Mouse (Mus musculus) bone marrow macrophage, adult 2 months (primary cell): ENCODE measurements around the gene Sytl2. TPM values are rescaled to one million over a fixed set of nuclear protein-coding genes. Genes with fewer than 3 reads are reported as not detected.

Experiments
- H3K27ac ChIP-seq: 2 replicates; pipeline ENCODE4 v1.5.1; 2012; ENCODE audit warnings: low read depth, low read length; ENCODE audit not compliant: insufficient read depth
- H3K4me1 ChIP-seq: 2 replicates; pipeline ENCODE4 v1.6.1; 2012; ENCODE audit warnings: low read length; ENCODE audit not compliant: control insufficient read depth, insufficient read depth
- H3K4me3 ChIP-seq: 2 replicates; pipeline ENCODE4 v1.5.1; 2012; ENCODE audit warnings: mild to moderate bottlenecking, low read length, moderate library complexity; ENCODE audit not compliant: insufficient read depth
- CTCF ChIP-seq: IDR thresholded peaks from 2 replicates; pipeline ENCODE4 v1.5.1; 2012; ENCODE audit warnings: low read depth, mild to moderate bottlenecking, low read length, moderate library complexity
- POLR2A ChIP-seq: IDR thresholded peaks from 2 replicates; pipeline ENCODE4 v1.6.1; 2012; ENCODE audit warnings: mild to moderate bottlenecking, low read depth, low read length, borderline replicate concordance
- polyA plus RNA-seq: library from polyadenylated mRNA; stranded (reverse); fragments of >200 nt; gene quantifications from 2 replicates; pipeline ENCODE4 v1.2.4, GENCODE M21; 2012; ENCODE audit not compliant: missing spikeins, insufficient read depth, insufficient read length

Gene Sytl2
- polyA plus RNA-seq, 1 experiment, result 0.47 TPM

- H3K4me3 ChIP-seq, result no peak overlapping the region
- no peak for TF ChIP-seq CTCF
- TF ChIP-seq POLR2A, result no peak
- no peaks in the 10 kb centered on the region for H3K4me1 ChIP-seq
- H3K27ac ChIP-seq, result no peak overlapping the region
Measured at GRCm38 (mm10) chr7:90306079-90306478, 4.0 kb downstream of the Sytl2 start.

DNA sequence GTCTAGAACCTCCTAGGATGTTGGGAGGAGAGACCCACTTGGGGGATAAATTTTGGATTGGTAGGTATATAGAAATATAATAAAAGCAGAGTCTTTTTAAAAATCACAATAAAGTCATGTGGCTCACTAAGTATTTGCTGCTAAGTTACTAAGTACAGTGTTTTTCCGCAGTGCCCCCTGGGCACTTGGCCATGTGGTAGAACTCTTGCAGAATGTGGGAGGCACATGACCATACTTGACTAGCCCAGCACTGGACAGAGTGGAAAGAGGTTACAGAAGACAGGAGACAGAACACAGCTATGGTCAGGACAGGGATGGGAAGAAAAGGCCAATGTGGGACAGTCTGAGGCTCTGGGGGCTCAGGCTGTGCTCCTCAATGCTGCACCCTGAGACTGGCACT lies 4.9 kb downstream of the Sytl2 start:
- Histone ChIP-seq H3K4me3 (no peak overlapping the region), H3K4me1 (no peaks in the 10 kb centered on the region), H3K27ac (no peak overlapping the region)
- TF ChIP-seq POLR2A (no peak), CTCF (no peak)

DNA sequence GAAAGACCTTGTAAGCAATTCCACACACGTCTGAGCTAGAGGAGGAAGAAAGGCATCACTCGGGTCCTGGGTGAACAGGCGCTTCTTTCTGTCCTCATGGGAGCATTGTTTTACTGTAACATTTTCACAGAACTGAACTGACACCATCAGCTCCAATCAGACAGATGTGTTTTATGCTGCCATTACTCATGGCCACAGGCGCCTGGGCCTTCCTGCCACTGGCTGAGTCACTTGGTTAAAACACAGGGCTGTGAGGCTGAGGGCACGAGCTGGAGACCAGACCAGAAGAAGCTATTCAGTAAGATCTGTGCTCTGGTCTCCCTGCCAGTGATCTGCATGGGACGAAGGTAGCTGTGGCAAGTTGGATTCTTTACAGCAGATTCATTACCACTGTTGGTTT lies 6.0 kb downstream of the Sytl2 start:
- no peaks in the 10 kb centered on the region for H3K4me1 ChIP-seq
- no peak overlapping the region for H3K4me3 ChIP-seq
- TF ChIP-seq CTCF, result no peak
- TF ChIP-seq POLR2A, result no peak
- H3K27ac ChIP-seq, result no peak overlapping the region

DNA sequence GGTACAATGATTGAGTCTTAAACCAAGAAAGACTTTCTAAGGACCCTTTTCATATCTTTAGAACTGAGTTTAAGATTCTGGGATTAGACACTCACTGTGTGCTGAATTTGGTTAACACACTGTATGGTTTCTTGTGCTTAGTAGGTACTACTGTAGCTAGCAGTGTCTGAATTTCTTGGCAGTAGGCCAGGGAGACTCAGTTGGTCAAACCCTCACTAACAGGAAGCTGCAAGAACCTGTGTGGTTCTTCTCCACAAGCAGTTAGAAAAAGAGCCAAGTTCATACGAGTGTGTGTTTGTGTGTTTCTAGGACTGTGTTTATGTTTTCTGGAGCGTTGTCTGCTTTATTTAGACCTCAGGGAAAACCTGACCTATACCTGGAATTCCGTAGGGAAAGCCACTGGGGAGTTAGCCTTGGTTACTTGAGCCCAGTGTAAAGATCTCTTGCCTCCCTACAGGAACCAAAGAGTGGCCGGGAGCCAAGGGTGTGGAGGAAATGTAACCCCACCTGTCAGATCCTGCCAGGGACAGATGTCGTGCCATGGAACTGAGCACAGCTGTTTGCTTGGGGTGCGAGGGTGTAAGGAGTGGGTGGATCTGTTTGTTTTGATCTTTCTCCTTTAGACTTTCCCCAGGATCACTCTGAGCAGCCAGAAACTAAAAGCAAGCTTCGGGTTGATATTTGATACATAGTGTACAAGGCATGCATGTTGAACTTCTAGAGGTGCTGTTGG lies 10.3 kb downstream of the Sytl2 start:
- H3K4me3 ChIP-seq, result no peak overlapping the region
- H3K27ac ChIP-seq, result no peak overlapping the region
- no peaks in the 10 kb centered on the region for H3K4me1 ChIP-seq
- no peak for TF ChIP-seq POLR2A
- TF ChIP-seq CTCF, result no peak

- H3K4me3 ChIP-seq, result no peak overlapping the region
- H3K4me1 ChIP-seq, result no peaks in the 10 kb centered on the region
- no peak overlapping the region for H3K27ac ChIP-seq
- TF ChIP-seq POLR2A, result no peak
- no peak for TF ChIP-seq CTCF
Measured at GRCm38 (mm10) chr7:90313421-90313820, 11.4 kb downstream of the Sytl2 start.

- no peaks in the 10 kb centered on the region for H3K4me1 ChIP-seq
- no peak overlapping the region for H3K27ac ChIP-seq
- TF ChIP-seq CTCF (no peak), POLR2A (no peak)
- H3K4me3 ChIP-seq, result no peak overlapping the region
Measured at GRCm38 (mm10) chr7:90316823-90317222, 14.8 kb downstream of the Sytl2 start.

DNA sequence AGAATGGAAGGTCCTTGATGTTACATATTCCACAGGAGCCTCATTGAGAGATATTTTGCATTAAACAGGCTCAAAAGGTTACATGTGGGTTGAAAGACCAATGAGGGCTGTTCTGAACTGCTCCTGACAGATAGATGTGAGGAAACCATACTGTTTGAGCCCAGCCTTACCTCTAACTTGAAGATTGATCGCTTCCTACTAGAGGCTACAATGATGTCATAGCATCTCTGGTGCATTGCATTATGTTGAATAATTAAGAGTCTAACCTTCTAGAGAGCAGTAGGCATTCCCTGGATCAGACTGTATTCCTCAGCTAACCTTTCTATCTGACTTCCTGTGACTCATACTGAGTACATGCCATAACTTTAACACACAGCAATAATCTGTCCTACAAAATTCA lies 17.4 kb downstream of the Sytl2 start:
- no peaks in the 10 kb centered on the region for H3K4me1 ChIP-seq
- TF ChIP-seq POLR2A, result no peak
- TF ChIP-seq CTCF, result no peak
- H3K4me3 ChIP-seq, result no peak overlapping the region
- no peak overlapping the region for H3K27ac ChIP-seq

GRCm38 (mm10) chr7:90320124-90320523 lies 18.1 kb downstream of the Sytl2 start:
- Histone ChIP-seq H3K4me1 (no peaks in the 10 kb centered on the region), H3K27ac (no peak overlapping the region), H3K4me3 (no peak overlapping the region)
- TF ChIP-seq CTCF (no peak), POLR2A (no peak)

- H3K4me3 ChIP-seq, result no peak overlapping the region
- no peak overlapping the region for H3K27ac ChIP-seq
- H3K4me1 ChIP-seq, result no peaks in the 10 kb centered on the region
- TF ChIP-seq POLR2A (no peak), CTCF (no peak)
Measured at GRCm38 (mm10) chr7:90325166-90325565, 23.1 kb downstream of the Sytl2 start.

DNA sequence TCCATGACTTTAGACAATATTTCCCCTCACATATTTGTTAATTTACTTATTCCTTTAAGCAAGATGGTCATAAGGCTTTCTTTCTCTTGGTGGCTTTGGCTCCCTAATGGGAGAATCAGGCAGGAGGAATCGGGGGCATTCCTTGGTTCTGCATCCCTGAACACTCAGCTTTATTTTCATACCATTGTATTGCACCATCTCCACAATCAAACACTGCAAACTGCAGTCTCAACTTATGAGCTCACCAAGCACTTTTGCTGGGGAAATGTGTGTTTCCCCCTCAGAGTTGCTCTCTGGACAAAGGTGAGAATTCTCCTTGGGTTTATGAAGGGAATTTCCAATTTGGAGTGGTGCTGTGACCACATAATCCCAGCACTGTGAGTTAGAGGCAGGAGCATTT lies 28.1 kb downstream of the Sytl2 start:
- no peaks in the 10 kb centered on the region for H3K4me1 ChIP-seq
- no peak overlapping the region for H3K4me3 ChIP-seq
- TF ChIP-seq POLR2A, result no peak
- TF ChIP-seq CTCF, result no peak
- H3K27ac ChIP-seq, result no peak overlapping the region

GRCm38 (mm10) chr7:90332483-90333065 lies 30.5 kb downstream of the Sytl2 start:
- Histone ChIP-seq H3K27ac (no peak overlapping the region), H3K4me3 (no peak overlapping the region), H3K4me1 (no peaks in the 10 kb centered on the region)
- TF ChIP-seq POLR2A, result no peak
- TF ChIP-seq CTCF, result no peak
